Mouse (Mus musculus) stomach, postnatal 0 days (tissue): ENCODE results near the gene Prkcsh. TPM values are rescaled to one million over a fixed set of nuclear protein-coding genes. Genes with fewer than 3 reads are reported as not detected.

Experiments
- ATAC-seq: fragments of 200-750 bp; cut with Nextera tagmentation; 2 replicates; pipeline ENCODE4 v1.8.0; 2017; ENCODE audit not compliant: low FRiP score, low TSS enrichment
- DNase-seq: peaks from one replicate; pipeline ENCODE4 v3.0.0-alpha.2; 2016; ENCODE audit warnings: low spot score
- H3K27ac ChIP-seq: fragments of 300-500 bp; sonication (generic); replicated peaks from 2 replicates; pipeline ENCODE4 v1.5.1; 2014; ENCODE audit warnings: mild to moderate bottlenecking, control low read depth
- H3K27me3 ChIP-seq: fragments of 300-500 bp; sonication (generic); 2 replicates; pipeline ENCODE4 v1.6.1; 2014; ENCODE audit warnings: low read length; ENCODE audit not compliant: control insufficient read depth, insufficient read depth
- H3K36me3 ChIP-seq: fragments of 300-500 bp; sonication (generic); 2 replicates; pipeline ENCODE4 v1.6.1; 2014; ENCODE audit warnings: low read length, mixed read lengths; ENCODE audit not compliant: control insufficient read depth, insufficient read depth
- H3K4me1 ChIP-seq: fragments of 300-500 bp; sonication (generic); replicated peaks from 2 replicates; pipeline ENCODE4 v1.6.1; 2014; ENCODE audit warnings: antibody characterized with exemption; ENCODE audit not compliant: control insufficient read depth, insufficient read depth
- H3K4me2 ChIP-seq: fragments of 300-500 bp; sonication (generic); replicated peaks from 2 replicates; pipeline ENCODE4 v1.6.1; 2014; ENCODE audit warnings: low read depth, mild to moderate bottlenecking, control low read depth, moderate library complexity
- H3K4me3 ChIP-seq: fragments of 300-500 bp; sonication (generic); 2 replicates; pipeline ENCODE4 v1.5.1; 2014; ENCODE audit warnings: low read depth, low read length, control low read depth
- H3K9ac ChIP-seq: fragments of 300-500 bp; sonication (generic); 2 replicates; pipeline ENCODE4 v1.6.1; 2014; ENCODE audit warnings: mild to moderate bottlenecking, low read length, control low read depth, mixed read lengths
- H3K9me3 ChIP-seq: fragments of 300-500 bp; sonication (generic); 2 replicates; pipeline ENCODE4 v1.6.1; 2016; ENCODE audit warnings: low read length; ENCODE audit not compliant: control insufficient read depth
- CTCF ChIP-seq: IDR thresholded peaks from 2 replicates; pipeline ENCODE4 v1.5.1; 2016; ENCODE audit warnings: antibody characterized with exemption, low read depth, mild to moderate bottlenecking, moderate library complexity
- EP300 ChIP-seq: optimal IDR thresholded peaks from 2 replicates; pipeline ENCODE3; 2016; ENCODE audit warnings: antibody characterized with exemption
- WGBS: fragments of 180-500 bp; shearing (Covaris S2); extraction: QIAGEN DNeasy Blood & Tissue Kit; methylation state at CpG from one replicate; pipeline ENCODE4 v1.1.7; 2014; 5-methylcytosine and 5-hydroxymethylcytosine counted together
- polyA plus RNA-seq: library from polyadenylated mRNA; unstranded; fragments of >200 nt; fragmentation: Nextera tagmentation; extraction: Ambion mirVana; gene quantifications from 2 replicates; pipeline ENCODE4 v1.2.1, GENCODE M21; 2015

The Prkcsh gene
- polyA plus RNA-seq, 1 experiment from 2014 or later: 48.4 TPM

DNA sequence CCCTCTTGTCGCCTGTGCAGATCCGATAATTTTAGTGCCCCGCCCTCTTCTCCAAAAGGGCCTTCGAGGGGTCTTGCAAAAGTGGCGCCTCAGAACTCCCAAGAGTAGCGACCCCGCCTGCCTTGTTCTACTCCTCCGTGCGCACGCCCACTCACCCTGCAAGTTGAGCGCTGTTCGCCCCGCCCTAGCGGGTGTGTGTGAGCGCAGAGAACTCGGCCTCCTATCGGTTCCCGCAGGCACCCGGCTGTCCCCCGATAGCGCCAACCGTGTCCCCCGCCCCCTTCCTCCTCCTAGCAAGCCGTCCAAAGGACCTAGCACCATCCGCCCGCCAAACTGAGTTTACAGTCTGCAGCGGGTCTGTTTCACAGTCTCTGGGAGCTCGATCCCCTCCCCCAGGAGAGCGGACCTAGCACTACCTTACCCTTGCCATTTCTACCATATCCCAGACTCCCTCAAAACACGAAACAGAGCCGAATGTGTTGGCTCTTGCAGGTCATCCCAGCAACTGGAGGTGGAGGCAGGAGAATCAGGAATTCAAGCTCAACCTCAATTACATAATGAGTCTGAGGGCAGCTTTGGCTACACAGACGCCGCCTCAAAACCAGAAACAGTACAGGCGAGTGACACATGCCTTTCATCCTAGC, 40.1 kb upstream of the Prkcsh start:
- Histone ChIP-seq H3K4me3 (peak overlapping the region; percentile 44), H3K9me3 (no peaks in the 10 kb centered on the region), H3K9ac (peak overlapping the region; percentile 31; the same call in 1 of the 2 replicates), H3K4me1 (peaks cover 2% of the 10 kb centered on the region; the same call in 1 of the 2 replicates), H3K36me3 (no peaks in the 10 kb centered on the region), H3K27ac (no peak overlapping the region), H3K27me3 (no peaks in the 10 kb centered on the region), H3K4me2 (peak overlapping the region; percentile 90)
- ATAC-seq (peak; percentile 65), DNase-seq (peak; percentile 78)
- TF ChIP-seq EP300 (no peak), CTCF (peak; percentile 33; the same call in 1 of the 2 replicates)
- 4% methylated on average over 34 of the region's 34 CpGs for WGBS

DNA sequence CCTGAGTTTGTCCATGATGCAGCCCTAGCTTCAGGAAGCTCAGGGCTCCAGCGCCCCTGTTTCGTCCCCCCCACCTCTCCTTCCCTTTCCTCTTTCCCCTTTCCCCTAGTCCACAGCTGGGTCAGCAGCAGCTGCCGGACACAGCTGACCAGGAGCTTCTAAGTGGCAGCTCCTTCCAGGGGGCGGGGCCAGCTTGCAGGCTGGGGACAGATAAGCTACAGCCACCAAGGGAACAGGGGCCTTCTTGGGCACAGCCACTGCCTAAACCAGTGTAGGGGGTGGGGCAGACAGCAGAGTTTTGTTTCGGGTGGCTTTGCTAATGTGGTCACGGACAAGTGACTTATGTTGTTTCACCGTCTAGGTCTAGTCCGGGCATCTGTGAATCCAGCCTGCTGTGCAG, 39.2 kb upstream of the Prkcsh start, which contains the start of gene Epor:
Gene Epor, minus strand, starts transcription at position 90 of the 400 bp plus-strand sequence.
- Histone ChIP-seq H3K4me2 (peak within 1 kb of the TSS; percentile 90), H3K9ac (peak within 1 kb of the TSS; percentile 31; the same call in 1 of the 2 replicates), H3K27ac (no peak within 1 kb of the TSS), H3K27me3 (no peaks in the 10 kb centered on the region), H3K4me1 (peaks cover 2% of the 10 kb centered on the region; the same call in 1 of the 2 replicates), H3K36me3 (no peaks in the 10 kb centered on the region), H3K9me3 (no peaks in the 10 kb centered on the region), H3K4me3 (peak within 1 kb of the TSS; percentile 44)
- no peak for ATAC-seq
- DNase-seq: peak; percentile 56
- 23% methylated on average over 8 of the region's 8 CpGs for WGBS
- no peak for TF ChIP-seq EP300
- TF ChIP-seq CTCF: no peak

DNA sequence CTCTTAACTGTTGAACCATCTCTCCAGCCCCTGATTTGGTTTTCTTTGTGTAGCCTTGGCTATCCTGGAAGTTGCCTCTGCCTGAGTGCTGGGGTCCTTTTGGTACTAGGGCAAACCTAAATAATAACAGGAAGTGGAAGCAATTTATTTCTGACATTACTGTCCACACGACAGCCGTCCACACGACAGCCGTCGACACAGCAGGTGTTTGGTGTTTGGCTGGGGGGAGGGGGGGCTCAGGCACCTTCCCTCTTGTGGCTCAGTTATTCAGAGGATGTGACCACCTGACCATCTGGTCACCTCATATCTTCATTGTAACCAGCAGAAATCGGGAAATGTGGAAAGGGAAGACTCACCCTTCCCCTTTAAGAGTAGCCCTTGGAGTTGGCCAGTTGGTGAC, 33.7 kb upstream of the Prkcsh start:
- TF ChIP-seq EP300 (no peak), CTCF (no peak)
- DNase-seq: no peak
- no peak overlapping the region for H3K4me3 ChIP-seq
- no peak overlapping the region for H3K4me2 ChIP-seq
- no peak overlapping the region for H3K27ac ChIP-seq
- no peaks in the 10 kb centered on the region for H3K36me3 ChIP-seq
- H3K27me3 ChIP-seq: no peaks in the 10 kb centered on the region
- WGBS: 33% methylated on average over 6 of the region's 6 CpGs
- no peaks in the 10 kb centered on the region for H3K9me3 ChIP-seq
- no peak overlapping the region for H3K9ac ChIP-seq
- no peaks in the 10 kb centered on the region for H3K4me1 ChIP-seq
- ATAC-seq: no peak

DNA sequence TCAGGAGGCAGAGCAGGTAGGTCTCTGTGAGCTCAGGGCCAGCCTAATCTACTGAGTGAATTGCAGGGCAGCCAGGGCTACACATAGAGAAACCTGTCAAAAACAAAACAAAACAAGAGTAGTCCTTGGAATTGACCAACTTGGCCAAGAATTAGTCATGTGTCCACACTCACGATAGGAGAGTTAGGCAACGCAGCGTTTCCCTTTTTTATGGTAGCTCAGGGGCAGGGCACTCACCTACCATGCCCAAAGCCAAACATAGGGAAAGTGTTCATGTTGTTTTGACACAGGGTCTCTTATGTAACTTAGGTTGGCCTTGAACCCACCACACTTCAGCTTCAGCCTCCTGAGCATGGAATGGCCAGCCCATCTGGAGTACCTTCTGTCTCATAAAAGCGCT, 33.3 kb upstream of the Prkcsh start:
- Histone ChIP-seq H3K27me3 (no peaks in the 10 kb centered on the region), H3K4me1 (no peaks in the 10 kb centered on the region), H3K9me3 (no peaks in the 10 kb centered on the region), H3K4me2 (no peak overlapping the region), H3K27ac (no peak overlapping the region), H3K4me3 (no peak overlapping the region), H3K36me3 (no peaks in the 10 kb centered on the region), H3K9ac (no peak overlapping the region)
- DNase-seq: no peak
- no peak for ATAC-seq
- 85% methylated on average over 4 of the region's 4 CpGs for WGBS
- no peak for TF ChIP-seq CTCF
- TF ChIP-seq EP300: no peak

- H3K4me1 ChIP-seq: no peaks in the 10 kb centered on the region
- H3K9me3 ChIP-seq: no peaks in the 10 kb centered on the region
- no peaks in the 10 kb centered on the region for H3K27me3 ChIP-seq
- H3K36me3 ChIP-seq: no peaks in the 10 kb centered on the region
- no peak overlapping the region for H3K4me3 ChIP-seq
- H3K4me2 ChIP-seq: no peak overlapping the region
- H3K27ac ChIP-seq: no peak overlapping the region
- TF ChIP-seq CTCF (no peak), EP300 (no peak)
- DNase-seq: no peak
- no peak overlapping the region for H3K9ac ChIP-seq
- no peak for ATAC-seq
- WGBS: 81% methylated on average over 9 of the region's 10 CpGs
These were observed 25.9 kb upstream of the Prkcsh start for GRCm38 (mm10) chr9:21976626-21977175.

GRCm38 (mm10) chr9:21977331-21977730, 25.3 kb upstream of the Prkcsh start:
- no peak overlapping the region for H3K27ac ChIP-seq
- 76% methylated on average over 5 of the region's 5 CpGs for whole genome bisulfite sequencing
- no peaks in the 10 kb centered on the region for H3K27me3 ChIP-seq
- ATAC-seq (no peak), DNase-seq (no peak)
- no peak overlapping the region for H3K9ac ChIP-seq
- no peak overlapping the region for H3K4me2 ChIP-seq
- H3K4me1 ChIP-seq: no peaks in the 10 kb centered on the region
- no peaks in the 10 kb centered on the region for H3K9me3 ChIP-seq
- TF ChIP-seq CTCF (no peak), EP300 (no peak)
- H3K4me3 ChIP-seq: no peak overlapping the region
- H3K36me3 ChIP-seq: no peaks in the 10 kb centered on the region
